Mouse (Mus musculus) embryonic fibroblast, embryonic 13.5 days (primary cell): Measurements from ENCODE around the gene Myt1l.

ENCODE experiments used
- CTCF ChIP-seq: IDR thresholded peaks from 2 replicates; pipeline ENCODE4 v1.5.1; 2011; ENCODE audit warnings: mild to moderate bottlenecking, control low read depth, low read length, moderate library complexity, borderline replicate concordance; ENCODE audit not compliant: insufficient read depth
- POLR2A ChIP-seq: IDR thresholded peaks from 2 replicates; pipeline ENCODE4 v1.6.1; 2011; ENCODE audit warnings: low read depth, mild to moderate bottlenecking, control low read depth, low read length, moderate library complexity

- TF ChIP-seq CTCF (no peak), POLR2A (no peak)
These were observed 180.0 kb downstream of the Myt1l start for GRCm38 (mm10) chr12:29708166-29708565.
